In genomic region chr11:89003078-89003477, GRCm38 (mm10) we compare ENCODE assay signal across 10 mouse cellular contexts. TPM values are rescaled to one million over a fixed set of nuclear protein-coding genes. Genes with fewer than 3 reads are reported as not detected.
A peak's percentile ranks its signal among the peaks of the same experiment; 100 is the strongest.
DNase-seq lines count a peak whose midpoint lies in the region; ATAC-seq and TF ChIP-seq lines count a peak whose summit lies in the region.
"Had no signal": no experiment of that assay in that cellular context is flagged by ENCODE, and none has a peak within 500 bp of the region (broad histone marks: within the 10 kb centered on the region; RNA-seq: fewer than 3 reads in every experiment).

No protein-coding gene starts in this region.

- H3K4me2 ChIP-seq in heart, embryonic 16.5 days (ENCODE audit: low read depth, low read length): peak overlapping the region; percentile 44
- peak overlapping the region; percentile 52 for H3K4me2 ChIP-seq in liver, embryonic 16.5 days (ENCODE audit: low read depth, low read length)
- H3K4me2 ChIP-seq in forebrain, postnatal 0 days (ENCODE audit: low read depth): no peak overlapping the region
- H3K4me2 ChIP-seq: embryonic facial prominence, embryonic 12.5 days; hindbrain, embryonic 14.5 days had no signal

- peaks cover 30% of the 10 kb centered on the region for H3K4me1 ChIP-seq in heart, embryonic 16.5 days (ENCODE audit: control insufficient read depth, insufficient read depth, low read length)
- peaks cover 37% of the 10 kb centered on the region for H3K4me1 ChIP-seq in liver, embryonic 16.5 days (ENCODE audit: control insufficient read depth, low read depth, low read length)
- H3K4me1 ChIP-seq in forebrain, postnatal 0 days (ENCODE audit: insufficient read depth): no peaks in the 10 kb centered on the region

- DNase-seq in kidney, adult 18-20 months: peak; percentile 40
- no peak for DNase-seq in kidney, postnatal 10 days
- peak; percentile 50 for DNase-seq in ZHBTc4 (ENCODE audit: low read depth, low spot score)
- DNase-seq in cerebellum, adult 9-11 months: no peak
- DNase-seq in forebrain, postnatal 0 days: no peak
- DNase-seq: lung, adult 18-20 months had no signal

- no peak for TF ChIP-seq CTCF in forebrain, postnatal 0 days (IDR thresholded peaks at IDR 0.05; ENCODE audit: low read depth)

- H3K27ac ChIP-seq in heart, embryonic 16.5 days (ENCODE audit: low read length): peak overlapping the region; percentile 12; the same call in 1 of the 2 replicates
- peak overlapping the region; percentile 76 for H3K27ac ChIP-seq in liver, embryonic 16.5 days (ENCODE audit: low read length)
- H3K27ac ChIP-seq in forebrain, postnatal 0 days (ENCODE audit: low read depth, low read length): no peak overlapping the region
- H3K27ac ChIP-seq: embryonic facial prominence, embryonic 12.5 days; hindbrain, embryonic 14.5 days had no signal

- H3K27me3 ChIP-seq in heart, embryonic 16.5 days (ENCODE audit: control insufficient read depth, insufficient read depth, low read length): no peaks in the 10 kb centered on the region
- no peaks in the 10 kb centered on the region for H3K27me3 ChIP-seq in liver, embryonic 16.5 days (ENCODE audit: control insufficient read depth, insufficient read depth, low read depth, low read length)
- peaks cover 14% of the 10 kb centered on the region for H3K27me3 ChIP-seq in forebrain, postnatal 0 days (ENCODE audit: insufficient read depth, low read length)

- no peak for ATAC-seq in heart, embryonic 16.5 days (replicated peaks; ENCODE audit: extremely low read depth, insufficient read depth, low FRiP score)
- ATAC-seq in liver, embryonic 16.5 days (ENCODE audit: low read depth): peak; percentile 22
- ATAC-seq in forebrain, postnatal 0 days: no peak

- 0 out of 2 replicates have a peak overlapping the region, but pooled peaks have one; percentile 5 for H3K9ac ChIP-seq in heart, embryonic 16.5 days (ENCODE audit: low read length)
- H3K9ac ChIP-seq in liver, embryonic 16.5 days (ENCODE audit: low read depth, low read length): 0 out of 2 replicates have a peak overlapping the region, but pooled peaks have one; percentile 19
- no peak overlapping the region for H3K9ac ChIP-seq in forebrain, postnatal 0 days
- H3K9ac ChIP-seq: embryonic facial prominence, embryonic 12.5 days; hindbrain, embryonic 14.5 days had no signal

- H3K36me3 ChIP-seq in heart, embryonic 16.5 days (ENCODE audit: control insufficient read depth, insufficient read depth): peaks cover 19% of the 10 kb centered on the region
- peaks cover 18% of the 10 kb centered on the region; the same call in 1 of the 2 replicates for H3K36me3 ChIP-seq in liver, embryonic 16.5 days (ENCODE audit: control insufficient read depth, insufficient read depth)
- H3K36me3 ChIP-seq in forebrain, postnatal 0 days (ENCODE audit: insufficient read depth): no peaks in the 10 kb centered on the region
- H3K36me3 ChIP-seq: embryonic facial prominence, embryonic 12.5 days had no signal

- peak overlapping the region; percentile 15 for H3K4me3 ChIP-seq in heart, embryonic 16.5 days (ENCODE audit: low read length)
- peak overlapping the region; percentile 29 for H3K4me3 ChIP-seq in liver, embryonic 16.5 days (ENCODE audit: low read depth, low read length)
- H3K4me3 ChIP-seq in forebrain, postnatal 0 days (ENCODE audit: low read depth, low read length): no peak overlapping the region
- H3K4me3 ChIP-seq: embryonic facial prominence, embryonic 12.5 days had no signal

- H3K9me3 ChIP-seq in heart, embryonic 16.5 days (replicated peaks; ENCODE audit: control insufficient read depth, low read length): no peaks in the 10 kb centered on the region
- H3K9me3 ChIP-seq in liver, embryonic 16.5 days (replicated peaks; ENCODE audit: control insufficient read depth, low read length): no peaks in the 10 kb centered on the region
- no peaks in the 10 kb centered on the region for H3K9me3 ChIP-seq in forebrain, postnatal 0 days (ENCODE audit: low read length)
- H3K9me3 ChIP-seq: embryonic facial prominence, embryonic 12.5 days had no signal

- 44% methylated on average over 6 of the region's 6 CpGs for WGBS in heart, embryonic 16.5 days
- 58% methylated on average over 6 of the region's 6 CpGs for WGBS in liver, embryonic 16.5 days (ENCODE audit: insufficient replicate concordance)
- 69% methylated on average over 6 of the region's 6 CpGs for WGBS in forebrain, postnatal 0 days

RNA-seq across cellular contexts. Expression of gene Trim25, which starts 3.9 kb away (rescaled TPM):
- polyA plus RNA-seq in heart, embryonic 16.5 days (2015; fragmentation: Nextera tagmentation; extraction: Ambion mirVana): 18.3 and 22.1 TPM in 2 replicates
- polyA plus RNA-seq in liver, embryonic 16.5 days (2015; fragmentation: Nextera tagmentation; extraction: Ambion mirVana): 18.3 and 21.7 TPM in 2 replicates
- 2.4 and 4.6 TPM in 2 replicates for total RNA-seq in forebrain, postnatal 0 days (2014; rRNA removed)
- 2.7 and 4.9 TPM in 2 replicates for polyA plus RNA-seq in forebrain, postnatal 0 days (2015; fragmentation: Nextera tagmentation; extraction: Ambion mirVana)

RNA-seq across cellular contexts. Expression of gene Coil, which starts 33.0 kb away (rescaled TPM):
- polyA plus RNA-seq in heart, embryonic 16.5 days (2015; fragmentation: Nextera tagmentation; extraction: Ambion mirVana): 9.4 and 9.7 TPM in 2 replicates
- polyA plus RNA-seq in liver, embryonic 16.5 days (2015; fragmentation: Nextera tagmentation; extraction: Ambion mirVana): 3.0 and 3.4 TPM in 2 replicates
- 40.1 and 44.9 TPM in 2 replicates for total RNA-seq in forebrain, postnatal 0 days (2014; rRNA removed)
- 23.7 and 25.5 TPM in 2 replicates for polyA plus RNA-seq in forebrain, postnatal 0 days (2015; fragmentation: Nextera tagmentation; extraction: Ambion mirVana)

RNA-seq across cellular contexts. Expression of gene Elobl, which starts 36.3 kb away (rescaled TPM):
- not detected in 2 replicates for polyA plus RNA-seq in heart, embryonic 16.5 days (2015; fragmentation: Nextera tagmentation; extraction: Ambion mirVana)
- not detected in 2 replicates for polyA plus RNA-seq in liver, embryonic 16.5 days (2015; fragmentation: Nextera tagmentation; extraction: Ambion mirVana)
- not detected in 2 replicates for total RNA-seq in forebrain, postnatal 0 days (2014; rRNA removed)
- polyA plus RNA-seq in forebrain, postnatal 0 days (2015; fragmentation: Nextera tagmentation; extraction: Ambion mirVana): not detected in 2 replicates
- polyA plus RNA-seq: embryonic facial prominence, embryonic 12.5 days; hindbrain, embryonic 14.5 days had no signal

RNA-seq across cellular contexts. Expression of gene Scpep1, which starts 47.8 kb away (rescaled TPM):
- 43.6 and 50.8 TPM in 2 replicates for polyA plus RNA-seq in heart, embryonic 16.5 days (2015; fragmentation: Nextera tagmentation; extraction: Ambion mirVana)
- polyA plus RNA-seq in liver, embryonic 16.5 days (2015; fragmentation: Nextera tagmentation; extraction: Ambion mirVana): 47.5 and 48.6 TPM in 2 replicates
- 27.5 and 28.9 TPM in 2 replicates for total RNA-seq in forebrain, postnatal 0 days (2014; rRNA removed)
- polyA plus RNA-seq in forebrain, postnatal 0 days (2015; fragmentation: Nextera tagmentation; extraction: Ambion mirVana): 19.5 and 27.4 TPM in 2 replicates

Comparison
In these comparisons a context has a peak if more than half of its experiments do, and no peak if none do; other contexts are left out.
1. DNase-seq: peak in kidney, adult 18-20 months (single experiment) and ZHBTc4 (single experiment); none in kidney, postnatal 10 days (single experiment), cerebellum, adult 9-11 months (single experiment) and forebrain, postnatal 0 days (single experiment).